Mouse (Mus musculus): ENCODE data around the gene Nup188.

DNA sequence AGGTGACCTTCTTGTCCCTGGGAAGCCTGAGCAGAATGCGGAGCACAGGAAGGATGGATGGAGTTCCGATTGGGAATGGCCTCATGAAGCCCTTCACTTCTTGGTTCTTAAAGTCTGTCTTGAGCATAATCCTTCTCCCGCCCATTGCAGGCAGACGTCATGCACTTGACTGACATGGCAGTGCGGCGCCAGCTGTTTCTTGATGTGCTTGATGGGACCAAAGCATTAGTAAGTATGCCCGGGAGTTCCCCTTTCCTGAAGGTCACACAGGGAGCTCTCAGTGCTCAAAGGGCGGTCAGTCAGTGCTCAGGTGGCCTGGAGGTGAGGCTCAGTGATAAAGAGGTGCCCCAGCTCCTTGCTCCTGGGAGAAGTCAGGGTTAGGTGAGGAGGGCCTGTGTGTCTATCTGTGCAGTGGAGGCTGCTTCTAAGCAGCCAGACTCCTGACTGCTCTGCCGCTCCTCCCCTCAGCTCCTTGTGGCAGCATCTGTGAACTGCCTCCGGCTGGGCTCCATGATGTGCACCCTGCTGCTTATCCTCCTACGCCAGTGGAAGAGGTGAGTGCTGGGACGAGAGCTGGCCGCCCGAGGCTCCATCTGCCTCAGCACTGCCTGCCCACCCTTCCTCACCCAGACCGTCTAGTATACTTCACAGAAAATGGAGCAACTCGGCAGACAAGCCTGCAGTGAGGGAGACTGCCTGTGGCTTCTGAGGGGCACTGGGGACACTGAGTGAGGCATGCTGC lies 50.1 kb downstream of the Nup188 start:
- TF ChIP-seq CTCF (IDR thresholded peaks at IDR 0.05; ENCODE audit: borderline replicate concordance, insufficient read depth, low read length) (no peak), POLR2A (IDR thresholded peaks at IDR 0.05; ENCODE audit: low read depth, low read length) (no peak)

All from embryonic fibroblast, embryonic 13.5 days (primary cell).